Mouse (Mus musculus): ENCODE data around the gene Ttc34.

- TF ChIP-seq CTCF (IDR thresholded peaks at IDR 0.05; ENCODE audit: low read depth, low read length), result no peak
- no peak for TF ChIP-seq POLR2A (IDR thresholded peaks at IDR 0.05; ENCODE audit: borderline replicate concordance, low read depth, low read length)
Measured at GRCm38 (mm10) chr4:154913845-154914244, 76.6 kb downstream of the Ttc34 start.
